Mouse (Mus musculus) midbrain, embryonic 14.5 days (tissue): ENCODE results near the gene Cdk6. TPM values are rescaled to one million over a fixed set of nuclear protein-coding genes. Genes with fewer than 3 reads are reported as not detected.

ENCODE experiments used
- ATAC-seq: fragments of 200-750 bp; cut with Nextera tagmentation; 2 replicates; pipeline ENCODE4 v1.8.0; 2017; ENCODE audit warnings: moderate number of reproducible peaks, moderate library complexity; ENCODE audit not compliant: low FRiP score, low TSS enrichment
- DNase-seq: peaks from one replicate; pipeline ENCODE4 v3.0.0-alpha.2; 2015
- H3K27ac ChIP-seq: fragments of 300-500 bp; sonication (generic); replicated peaks from 2 replicates; pipeline ENCODE4 v1.5.1; 2014; ENCODE audit warnings: mild to moderate bottlenecking, low read depth, low read length, moderate library complexity
- H3K27me3 ChIP-seq: fragments of 300-500 bp; sonication (generic); 2 replicates; pipeline ENCODE4 v1.6.1; 2014; ENCODE audit warnings: low read length, control low read depth, mixed read lengths; ENCODE audit not compliant: control insufficient read depth, insufficient read depth
- H3K36me3 ChIP-seq: fragments of 300-500 bp; sonication (generic); 2 replicates; pipeline ENCODE4 v1.6.1; 2014; ENCODE audit warnings: low read length, control low read depth; ENCODE audit not compliant: control insufficient read depth, insufficient read depth
- H3K4me1 ChIP-seq: fragments of 300-500 bp; sonication (generic); 2 replicates; pipeline ENCODE4 v1.6.1; 2014; ENCODE audit warnings: mild to moderate bottlenecking, antibody characterized with exemption, low read length, control low read depth; ENCODE audit not compliant: control insufficient read depth, insufficient read depth
- H3K4me2 ChIP-seq: fragments of 300-500 bp; sonication (generic); 2 replicates; pipeline ENCODE4 v1.6.1; 2014; ENCODE audit warnings: mild to moderate bottlenecking, low read length, moderate library complexity
- H3K4me3 ChIP-seq: fragments of 300-500 bp; sonication (generic); replicated peaks from 2 replicates; pipeline ENCODE4 v1.5.1; 2014; ENCODE audit warnings: low read depth, low read length
- H3K9ac ChIP-seq: fragments of 300-500 bp; sonication (generic); replicated peaks from 2 replicates; pipeline ENCODE4 v1.6.1; 2014; ENCODE audit warnings: mild to moderate bottlenecking, low read length, moderate library complexity
- H3K9me3 ChIP-seq: fragments of 300-500 bp; sonication (generic); 2 replicates; pipeline ENCODE4 v1.6.1; 2016; ENCODE audit warnings: low read length, control low read depth, mixed read lengths; ENCODE audit not compliant: control insufficient read depth
- WGBS: fragments of 180-500 bp; shearing (Covaris S2); extraction: QIAGEN DNeasy Blood & Tissue Kit; methylation state at CpG from one replicate; pipeline ENCODE4 v1.1.7; 2014; 5-methylcytosine and 5-hydroxymethylcytosine counted together
- polyA plus RNA-seq: library from polyadenylated mRNA; unstranded; fragments of >200 nt; fragmentation: Nextera tagmentation; extraction: Ambion mirVana; gene quantifications from 2 replicates; pipeline ENCODE4 v1.2.1, GENCODE M21; 2014

Gene Cdk6
- polyA plus RNA-seq, 1 experiment from 2014 or later: 15.9 TPM

DNA sequence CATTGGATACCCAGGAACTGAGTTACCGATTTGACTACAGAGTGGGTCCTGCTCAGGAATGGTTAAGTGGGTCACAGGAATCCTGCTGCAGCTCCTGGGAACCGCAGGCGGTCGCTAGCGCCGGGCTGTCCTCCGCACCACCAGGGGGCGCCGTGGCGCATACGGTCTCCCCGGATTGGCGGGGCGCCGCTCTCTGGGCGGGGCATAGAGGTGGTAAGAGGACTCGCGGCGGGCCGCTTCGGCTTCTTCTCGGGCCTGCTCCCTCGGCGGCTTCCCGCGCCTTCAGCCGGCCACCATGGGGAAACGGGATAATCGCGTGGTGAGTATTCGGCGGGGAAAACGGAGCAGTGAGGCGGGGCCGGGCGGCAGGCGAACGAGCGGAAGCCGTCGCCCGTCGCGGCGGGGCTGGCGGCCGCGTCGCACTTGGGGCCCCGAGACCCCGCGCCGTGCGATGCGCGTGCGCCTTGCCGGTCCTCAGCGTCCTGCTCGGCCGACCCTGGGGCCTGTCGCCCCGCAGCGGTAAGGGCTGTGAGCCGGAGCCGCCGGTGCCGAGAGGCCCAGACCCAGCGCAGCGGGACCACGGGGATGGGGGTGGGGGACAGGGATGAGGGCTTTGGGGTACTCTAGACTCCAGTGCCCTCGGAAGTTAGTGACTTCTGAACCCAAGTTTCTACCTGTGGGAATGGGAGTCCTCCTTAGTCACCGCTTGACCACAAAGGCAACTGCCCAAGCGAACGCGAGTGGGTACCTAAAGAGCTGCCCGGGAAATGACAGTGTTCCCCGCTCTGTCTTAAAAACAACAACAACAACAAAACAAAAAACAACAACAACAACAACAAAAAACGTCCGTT is 202.6 kb downstream of the Cdk6 start, which contains the start of gene Fam133b:
Gene Fam133b (plus strand): TSS at position 205 of the 851 bp plus-strand sequence.
- ATAC-seq (peak; percentile 96), DNase-seq (peak; percentile 98)
- Histone ChIP-seq H3K4me1 (peaks cover 13% of the 10 kb centered on the region), H3K27ac (peak within 1 kb of the TSS; percentile 89), H3K4me2 (peak within 1 kb of the TSS; percentile 80), H3K4me3 (peak within 1 kb of the TSS; percentile 90), H3K9ac (peak within 1 kb of the TSS; percentile 86), H3K9me3 (no peaks in the 10 kb centered on the region), H3K36me3 (no peaks in the 10 kb centered on the region), H3K27me3 (no peaks in the 10 kb centered on the region)
- WGBS: under 1% methylated on average over 79 of the region's 80 CpGs

DNA sequence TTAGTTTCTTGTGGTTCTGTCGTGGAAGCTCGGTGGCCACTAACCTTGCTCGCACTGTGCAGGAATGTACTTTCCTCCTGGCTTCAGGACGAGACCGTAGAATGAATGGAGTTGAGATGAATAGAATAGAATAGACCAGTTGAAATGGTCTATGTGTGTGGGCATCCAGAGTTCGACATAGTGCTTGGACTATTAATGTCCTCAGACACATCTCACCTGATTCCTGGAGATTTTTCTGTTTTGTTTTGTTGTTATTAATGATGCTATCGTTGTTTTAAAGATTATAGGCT is 203.1 kb downstream of the Cdk6 start:
- Histone ChIP-seq H3K4me3 (peak overlapping the region; percentile 90), H3K27ac (no peak overlapping the region), H3K9ac (peak overlapping the region; percentile 86), H3K4me2 (peak overlapping the region; percentile 80), H3K36me3 (no peaks in the 10 kb centered on the region), H3K4me1 (peaks cover 13% of the 10 kb centered on the region), H3K27me3 (no peaks in the 10 kb centered on the region), H3K9me3 (no peaks in the 10 kb centered on the region)
- 10% methylated on average over 7 of the region's 7 CpGs for WGBS
- DNase-seq (no peak), ATAC-seq (no peak)

DNA sequence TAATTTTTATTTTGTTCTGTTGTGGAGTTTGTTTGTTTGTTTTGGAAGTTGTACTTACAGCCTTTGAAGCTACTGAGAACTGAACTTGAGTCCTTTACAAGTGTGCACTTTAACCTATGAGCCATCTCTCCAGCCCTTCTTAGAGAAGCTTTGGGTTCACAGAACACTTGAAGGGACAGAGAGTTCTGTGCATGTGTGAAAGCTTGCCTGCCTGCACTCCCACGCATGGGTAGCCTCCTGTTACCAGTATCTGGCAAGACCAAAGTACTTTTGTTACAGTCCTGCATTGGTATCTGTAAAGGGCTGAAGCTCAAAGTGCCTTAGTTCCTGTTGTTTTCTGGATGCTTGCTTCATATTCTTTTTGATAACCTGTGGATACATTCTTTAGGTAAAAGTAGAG is 204.9 kb downstream of the Cdk6 start:
- no peak overlapping the region for H3K9ac ChIP-seq
- H3K4me3 ChIP-seq: no peak overlapping the region
- H3K27me3 ChIP-seq: no peaks in the 10 kb centered on the region
- no peaks in the 10 kb centered on the region for H3K36me3 ChIP-seq
- WGBS: 95% methylated on average over 1 of the region's 1 CpGs
- DNase-seq (no peak), ATAC-seq (no peak)
- no peaks in the 10 kb centered on the region for H3K9me3 ChIP-seq
- no peak overlapping the region for H3K27ac ChIP-seq
- H3K4me1 ChIP-seq: peaks cover 13% of the 10 kb centered on the region
- no peak overlapping the region for H3K4me2 ChIP-seq

DNA sequence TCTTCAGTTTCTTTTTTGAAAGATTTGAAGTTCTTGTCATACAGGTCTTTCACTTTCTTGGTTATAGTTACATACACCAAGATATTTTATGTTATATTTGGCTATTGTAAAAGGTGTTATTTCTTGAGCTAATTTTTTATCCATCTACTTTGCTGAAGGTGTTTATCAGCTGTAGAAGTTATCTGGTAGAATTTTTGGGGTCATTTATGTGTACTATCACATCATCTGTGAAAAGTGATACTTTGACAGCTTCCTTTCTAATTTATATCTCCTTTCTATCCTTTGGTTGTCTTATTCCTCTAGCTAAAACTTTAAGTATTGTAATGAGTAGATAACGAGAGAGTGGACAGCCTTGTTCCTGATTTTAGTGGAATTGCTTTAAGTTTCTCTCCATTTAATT is 210.2 kb downstream of the Cdk6 start:
- Histone ChIP-seq H3K9ac (no peak overlapping the region), H3K4me3 (no peak overlapping the region), H3K27me3 (no peaks in the 10 kb centered on the region), H3K36me3 (peaks cover 12% of the 10 kb centered on the region), H3K27ac (no peak overlapping the region), H3K9me3 (no peaks in the 10 kb centered on the region), H3K4me1 (no peaks in the 10 kb centered on the region), H3K4me2 (no peak overlapping the region)
- no peak for DNase-seq
- WGBS: 98% methylated on average over 1 of the region's 1 CpGs
- ATAC-seq: no peak

DNA sequence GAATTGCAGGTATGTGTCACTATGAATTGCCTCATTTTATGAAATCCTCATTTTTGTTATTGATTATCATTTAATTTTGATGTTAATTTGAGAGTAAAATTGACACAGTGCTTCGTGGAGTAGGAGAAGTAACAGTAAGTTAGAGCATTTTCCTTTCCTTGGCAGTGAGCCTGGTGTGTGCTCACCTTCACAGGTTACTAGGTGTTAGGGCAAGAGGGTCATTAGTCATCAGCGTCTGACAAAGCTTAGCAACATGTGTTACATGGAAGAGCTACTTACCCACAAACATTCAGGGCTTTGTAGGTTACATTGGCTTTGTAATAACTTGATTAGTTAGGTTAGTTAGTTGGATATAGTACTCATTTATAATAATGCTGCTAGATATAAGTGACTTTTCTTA is 212.9 kb downstream of the Cdk6 start:
- Histone ChIP-seq H3K4me3 (no peak overlapping the region), H3K9ac (no peak overlapping the region), H3K9me3 (no peaks in the 10 kb centered on the region), H3K27ac (no peak overlapping the region), H3K27me3 (no peaks in the 10 kb centered on the region), H3K36me3 (peaks cover 33% of the 10 kb centered on the region), H3K4me1 (no peaks in the 10 kb centered on the region), H3K4me2 (no peak overlapping the region)
- 93% methylated on average over 2 of the region's 2 CpGs for WGBS
- no peak for ATAC-seq
- DNase-seq: no peak

DNA sequence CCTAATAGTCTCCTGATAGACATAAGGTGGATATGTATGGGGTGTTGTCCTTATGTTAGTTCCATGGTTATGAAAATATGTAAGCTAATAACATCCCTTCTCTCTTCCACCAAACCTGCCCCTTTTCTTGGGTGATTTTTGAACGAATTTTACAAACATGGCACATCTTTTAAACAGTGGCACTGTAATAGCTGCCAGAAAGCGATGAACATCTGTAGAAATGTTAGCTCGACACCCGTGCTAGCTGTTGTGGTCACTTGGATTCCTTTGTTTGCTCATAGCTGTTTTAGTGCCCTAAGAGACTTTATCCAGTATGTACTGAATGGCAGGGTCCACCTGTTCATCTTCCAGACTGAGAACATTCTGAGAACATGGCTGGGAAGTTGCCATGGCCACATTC is 230.0 kb downstream of the Cdk6 start, which contains the start of gene 1700109H08Rik:
Gene 1700109H08Rik (plus strand): TSS at position 301 of the 400 bp plus-strand sequence.
- no peak for DNase-seq
- WGBS: 98% methylated on average over 4 of the region's 4 CpGs
- Histone ChIP-seq H3K9me3 (no peaks in the 10 kb centered on the region; the same call in none of the 2 replicates), H3K4me3 (no peak within 1 kb of the TSS), H3K9ac (no peak within 1 kb of the TSS), H3K27ac (no peak within 1 kb of the TSS), H3K36me3 (peaks cover 81% of the 10 kb centered on the region), H3K4me1 (no peaks in the 10 kb centered on the region), H3K27me3 (no peaks in the 10 kb centered on the region), H3K4me2 (no peak within 1 kb of the TSS)
- no peak for ATAC-seq

DNA sequence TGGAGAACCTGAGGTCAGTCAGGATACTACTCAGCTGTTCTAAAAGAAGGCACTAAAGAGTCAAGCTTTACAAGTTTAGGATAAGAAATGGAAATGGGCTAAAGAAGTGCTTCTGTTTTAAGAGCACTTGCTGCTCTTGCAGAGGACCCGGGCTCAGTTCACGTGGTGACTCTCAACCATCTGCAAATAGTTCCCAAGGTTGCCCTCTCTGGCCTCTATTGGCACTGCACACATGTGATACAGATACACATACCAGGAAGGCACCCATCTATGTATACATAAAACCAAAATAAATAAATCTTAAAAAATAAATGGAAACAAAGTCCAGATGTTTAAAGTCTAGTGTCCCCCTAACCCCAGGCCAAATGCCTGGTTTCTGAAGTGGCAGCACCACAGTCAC is 233.5 kb downstream of the Cdk6 start:
- no peaks in the 10 kb centered on the region for H3K4me1 ChIP-seq
- no peak overlapping the region for H3K4me2 ChIP-seq
- no peak for DNase-seq
- peaks cover 92% of the 10 kb centered on the region for H3K36me3 ChIP-seq
- H3K27me3 ChIP-seq: no peaks in the 10 kb centered on the region
- ATAC-seq: no peak
- 90% methylated on average over 2 of the region's 2 CpGs for WGBS
- H3K27ac ChIP-seq: no peak overlapping the region
- H3K9ac ChIP-seq: no peak overlapping the region
- no peak overlapping the region for H3K4me3 ChIP-seq
- H3K9me3 ChIP-seq: no peaks in the 10 kb centered on the region; the same call in none of the 2 replicates

DNA sequence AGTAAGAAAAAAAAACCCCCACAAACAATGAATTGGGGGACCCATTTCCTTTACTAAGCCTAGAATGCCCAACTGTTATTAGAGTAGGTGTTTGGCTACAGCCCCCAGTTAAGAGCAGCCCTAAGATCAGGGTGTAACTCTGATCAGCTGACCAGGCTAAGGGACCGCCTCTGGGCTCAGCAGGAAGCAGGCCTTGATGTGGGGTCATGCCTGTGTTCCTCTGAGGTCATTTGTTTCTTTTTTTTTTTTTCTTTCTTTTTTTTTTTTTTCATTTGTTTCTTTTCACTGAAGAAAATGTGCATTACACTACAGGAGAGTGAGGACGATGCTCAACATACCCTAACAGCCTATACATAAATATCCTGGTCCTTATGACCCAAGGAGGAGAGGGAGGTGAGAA is 236.7 kb downstream of the Cdk6 start:
- Histone ChIP-seq H3K4me2 (no peak overlapping the region), H3K4me1 (no peaks in the 10 kb centered on the region), H3K36me3 (peaks cover 92% of the 10 kb centered on the region), H3K27me3 (no peaks in the 10 kb centered on the region), H3K27ac (no peak overlapping the region), H3K9ac (no peak overlapping the region), H3K4me3 (no peak overlapping the region), H3K9me3 (no peaks in the 10 kb centered on the region; the same call in none of the 2 replicates)
- ATAC-seq (no peak), DNase-seq (no peak)
- 94% methylated on average over 2 of the region's 2 CpGs for WGBS

DNA sequence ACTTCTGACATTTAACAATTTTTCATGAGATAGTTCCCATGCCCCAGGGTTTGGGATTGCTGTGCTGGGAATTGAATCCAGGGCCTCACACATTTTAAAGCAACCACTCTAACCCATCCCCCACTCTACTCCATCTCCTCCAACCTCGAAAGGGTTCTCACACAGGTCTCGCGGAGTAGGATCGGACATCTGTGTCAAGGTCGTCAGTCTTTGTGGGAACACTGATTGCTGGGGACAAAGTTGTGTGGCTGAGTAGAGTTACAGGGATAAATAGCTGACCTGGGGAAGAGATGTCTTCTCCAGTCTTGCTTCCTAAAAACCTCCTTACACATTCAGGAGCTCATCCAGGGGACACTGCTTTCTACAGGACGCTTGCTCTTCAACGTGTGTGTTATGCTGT is 237.8 kb downstream of the Cdk6 start:
- Histone ChIP-seq H3K9ac (no peak overlapping the region), H3K27ac (no peak overlapping the region), H3K9me3 (no peaks in the 10 kb centered on the region; the same call in none of the 2 replicates), H3K27me3 (no peaks in the 10 kb centered on the region), H3K4me3 (no peak overlapping the region), H3K36me3 (peaks cover 93% of the 10 kb centered on the region), H3K4me1 (no peaks in the 10 kb centered on the region), H3K4me2 (no peak overlapping the region)
- WGBS: 95% methylated on average over 7 of the region's 7 CpGs
- DNase-seq: no peak
- ATAC-seq: no peak
